Mouse (Mus musculus): ENCODE measurements around the gene Qrich2.
"Not testable (repeated sequence)": the region's sequence is repeated elsewhere in the genome, so short reads cannot be mapped to it uniquely, and the experiment has no call there.

Qrich2 gene

DNA sequence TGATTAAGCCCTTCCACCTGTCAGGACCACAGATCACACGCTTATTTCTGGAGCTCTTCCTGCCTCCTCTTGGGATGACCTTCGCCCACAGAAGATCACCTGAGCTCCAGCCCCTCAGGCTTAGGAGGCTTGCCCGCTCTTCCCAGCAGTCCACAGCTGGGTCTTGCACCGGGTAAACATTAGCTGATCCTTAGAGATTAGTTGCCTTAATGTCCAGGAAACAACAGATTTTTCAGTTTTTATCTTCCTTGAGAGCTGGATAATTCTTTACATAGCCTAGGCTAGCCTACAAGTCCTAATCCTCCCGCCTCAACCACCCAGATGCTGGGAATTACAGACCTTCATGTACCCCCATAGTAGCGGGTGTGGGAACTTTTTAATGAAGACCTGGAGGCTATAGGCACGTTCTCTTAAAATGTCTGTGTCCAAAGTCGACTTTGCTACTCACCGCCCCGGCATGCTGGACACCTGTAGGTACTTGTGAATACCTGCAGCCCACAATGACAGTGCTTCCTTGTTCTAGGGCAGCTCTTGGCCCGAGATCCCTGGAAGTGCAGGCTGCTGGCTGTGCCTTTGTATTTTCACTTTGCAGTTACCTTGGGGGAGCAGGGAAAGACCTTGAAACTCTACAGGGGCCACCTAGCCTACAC is 34.5 kb downstream of the Qrich2 start:
- CTCF ChIA-PET = interaction anchor here (0.5 kb wide), 1 partner anchor 15 kb away, joined by 4 read pairs; no protein-coding TSS in a partner anchor

DNA sequence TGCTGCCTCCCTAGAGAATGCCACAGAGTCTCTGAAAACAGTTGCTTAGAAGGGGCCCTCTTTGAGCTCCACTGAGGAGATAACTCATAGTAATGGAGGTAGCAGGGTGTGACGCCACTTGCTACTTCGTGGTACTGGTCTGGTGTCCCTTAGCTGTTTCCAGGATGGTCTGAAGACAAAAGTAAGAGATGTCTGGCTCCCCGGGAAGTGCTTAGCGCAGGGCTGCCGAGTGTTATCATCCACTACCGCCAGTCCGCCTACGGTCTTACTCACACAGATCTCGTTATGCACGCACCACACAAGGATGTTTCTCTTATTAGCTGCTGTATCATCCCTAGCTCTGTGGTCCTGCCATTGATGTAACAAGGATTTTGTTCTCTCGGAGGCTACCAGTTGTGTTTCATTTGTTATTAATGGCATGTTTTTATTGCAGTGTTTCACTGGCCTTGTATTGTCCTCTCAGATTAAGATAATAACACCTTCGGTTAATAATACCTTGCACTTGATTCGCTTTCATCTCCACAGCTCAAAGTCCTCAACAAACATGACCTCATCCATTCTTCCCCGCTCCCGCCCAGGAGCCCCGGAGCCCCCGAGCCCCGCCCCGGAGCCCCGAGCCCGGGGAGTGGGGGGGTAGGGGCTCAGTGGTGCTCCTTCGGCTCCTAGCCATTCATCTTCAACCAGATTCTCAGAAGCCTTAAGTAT is 35.2 kb downstream of the Qrich2 start:
- CTCF ChIA-PET = no interaction called here

- CTCF ChIA-PET = interaction anchor here (0.6 kb wide), 1 partner anchor 418 kb away, joined by 3 read pairs; no protein-coding TSS in a partner anchor
Measured at GRCm38 (mm10) chr11:116429862-116430613, 36.0 kb downstream of the Qrich2 start.

GRCm38 (mm10) chr11:116428872-116429859 is 36.9 kb downstream of the Qrich2 start:
- CTCF ChIA-PET = no interaction called here

DNA sequence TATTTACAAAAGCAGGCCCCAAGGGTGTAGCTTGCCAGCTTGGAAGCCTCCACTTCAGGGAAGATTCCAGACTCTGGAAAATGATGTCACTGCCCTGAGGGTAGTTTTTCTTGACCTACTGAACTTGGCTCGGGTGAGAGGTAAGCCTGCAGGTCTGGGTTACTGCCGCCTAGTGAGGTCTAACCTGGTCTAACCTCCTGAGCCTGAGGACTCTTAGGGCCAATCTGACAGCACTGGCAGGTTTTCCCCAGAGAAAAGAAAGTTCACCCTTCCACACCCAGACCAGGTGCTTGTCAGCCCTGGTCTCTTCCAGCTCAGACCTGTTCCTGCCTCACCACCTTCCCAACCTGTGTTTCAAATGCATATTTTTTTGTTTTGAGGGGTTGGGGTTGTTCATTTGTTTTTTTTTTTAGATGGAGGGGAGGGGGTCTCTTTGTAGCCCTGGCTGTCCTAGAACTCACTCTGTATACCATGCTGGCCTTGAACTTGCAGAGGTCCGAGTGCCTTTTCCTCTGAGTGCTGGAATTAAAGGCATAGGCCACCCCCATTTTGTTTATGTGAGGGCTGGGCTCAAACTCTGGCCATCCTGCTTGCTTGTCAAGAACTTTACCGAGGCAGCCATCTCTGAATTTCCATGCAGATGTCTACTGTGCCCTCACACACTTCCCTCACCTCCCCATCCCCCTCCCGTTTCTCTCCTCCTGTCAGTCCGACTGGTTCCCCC is 39.0 kb downstream of the Qrich2 start:
- CTCF ChIA-PET = no interaction called here

DNA sequence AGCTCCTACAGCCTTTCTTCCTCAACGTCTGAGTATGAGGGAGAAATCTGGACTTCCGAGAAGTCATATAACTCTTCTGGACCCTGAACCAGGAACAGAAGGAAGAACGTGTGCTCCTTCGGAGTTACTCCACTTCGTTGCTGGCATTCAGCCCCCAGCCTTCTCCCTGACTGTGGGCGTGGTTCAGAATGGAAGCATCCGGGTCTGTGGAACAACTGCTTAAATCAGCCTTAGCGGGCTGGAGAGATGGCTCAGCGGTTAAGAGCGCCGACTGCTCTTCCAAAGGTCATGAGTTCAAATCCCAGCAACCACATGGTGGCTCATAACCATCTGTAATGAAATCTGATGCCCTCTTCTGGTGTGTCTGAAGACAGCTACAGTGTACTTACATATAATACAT is 39.7 kb downstream of the Qrich2 start:
- CTCF ChIA-PET = not testable (repeated sequence)

DNA sequence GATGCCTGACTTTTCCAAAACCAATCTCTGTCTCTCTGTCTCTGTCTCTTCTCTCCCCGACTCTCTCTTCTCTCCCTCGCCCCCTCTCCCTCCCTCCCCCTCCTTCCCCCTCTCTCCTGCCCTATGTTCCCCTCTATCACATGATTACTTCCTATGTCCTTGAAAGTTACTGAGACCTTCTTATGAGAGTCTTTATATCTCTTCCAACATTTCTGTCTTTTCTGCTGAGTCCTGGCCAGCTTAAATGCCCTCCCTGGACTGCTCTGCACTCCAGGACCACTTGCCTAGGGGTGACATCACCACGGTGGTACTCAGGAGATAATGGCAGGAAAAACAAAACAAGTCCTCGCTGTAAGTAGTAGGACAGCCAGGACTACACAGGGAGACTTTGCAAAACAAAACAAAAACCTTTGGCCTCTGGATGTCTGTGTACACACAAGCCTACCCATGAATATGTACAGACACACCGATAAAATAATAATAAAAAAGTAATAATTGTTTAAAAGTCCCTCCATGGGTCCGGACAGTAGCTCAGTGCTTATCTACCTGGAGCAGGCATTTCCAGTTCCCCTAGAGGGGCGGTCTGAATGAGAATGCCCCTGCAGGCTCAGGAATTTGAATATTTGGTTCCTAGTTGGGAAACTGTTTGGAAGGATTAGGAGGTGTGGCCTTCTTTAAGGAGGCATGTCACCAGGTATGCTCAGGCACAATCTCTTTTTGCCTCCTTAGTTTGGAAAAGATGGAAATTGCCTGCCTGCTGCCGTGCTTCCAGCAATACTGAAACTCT is 41.2 kb downstream of the Qrich2 start:
- CTCF ChIA-PET = interaction anchor here (0.7 to 1.0 kb wide), 2 partner anchors 9 to 196 kb away, joined by 3 to 17 read pairs; no protein-coding TSS in a partner anchor

DNA sequence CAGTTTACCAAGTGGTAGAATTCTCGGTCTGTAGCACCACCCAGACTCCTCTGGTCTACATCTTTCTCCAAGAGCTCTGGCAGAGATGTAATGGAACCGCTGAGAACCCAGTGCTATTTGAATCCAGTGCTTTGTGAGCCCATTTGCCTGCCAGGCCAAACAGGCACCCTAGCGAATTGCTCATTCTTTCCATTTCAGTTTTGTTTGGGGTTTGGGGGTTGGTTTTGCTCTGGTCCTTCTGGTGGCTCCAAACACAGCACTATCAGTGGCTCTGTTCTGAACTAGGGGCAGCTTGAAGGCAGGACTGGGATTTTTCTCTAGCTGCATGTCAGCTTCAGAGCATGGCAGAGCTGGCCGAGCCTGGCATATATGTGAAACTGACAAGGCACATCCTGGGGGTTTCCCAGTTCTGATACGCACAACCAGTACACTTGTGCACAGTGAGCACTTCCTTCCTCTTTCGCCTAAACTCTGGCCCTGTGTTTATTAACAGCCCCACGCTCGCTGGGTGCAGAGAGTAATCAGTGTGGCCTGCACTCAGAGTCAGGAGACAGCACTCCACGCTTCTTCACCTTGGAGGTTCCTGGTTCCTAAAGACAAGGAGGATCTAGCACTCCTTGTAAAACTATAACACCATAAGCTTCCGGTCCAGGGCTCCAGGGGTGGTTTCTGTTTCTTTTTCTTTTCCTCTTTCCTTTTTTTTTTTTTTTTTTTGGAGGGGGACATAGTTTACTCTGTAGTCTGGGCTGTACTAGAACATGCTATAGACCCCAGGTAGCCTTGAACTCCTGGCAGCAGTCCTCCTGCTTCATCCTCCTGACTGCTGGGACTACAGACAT is 42.0 kb downstream of the Qrich2 start:
- CTCF ChIA-PET = interaction anchor here (0.6 kb wide), 1 partner anchor 675 kb away, joined by 3 read pairs; no protein-coding TSS in a partner anchor

DNA sequence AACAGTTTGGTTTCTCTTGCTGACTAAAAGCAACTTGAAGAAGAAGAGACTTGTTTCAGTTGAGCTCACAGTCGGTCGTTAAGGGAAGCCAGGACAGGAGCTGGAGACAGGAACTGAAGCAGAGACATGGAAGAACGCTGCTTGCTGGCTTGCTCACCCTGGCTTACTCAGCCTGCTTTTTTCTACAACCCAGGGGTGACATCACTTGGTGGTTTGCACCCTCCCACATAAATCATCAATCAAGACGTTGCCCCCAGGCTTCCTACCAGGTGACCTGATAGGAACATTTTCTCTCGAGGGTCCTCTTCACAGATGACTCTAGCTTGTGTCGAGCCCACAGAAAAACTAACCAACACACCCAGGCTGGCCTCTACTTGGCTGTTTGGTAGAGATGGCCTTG is 42.8 kb downstream of the Qrich2 start:
- CTCF ChIA-PET = interaction anchor here (1.2 kb wide), 1 partner anchor 17 kb away, joined by 3 read pairs; no protein-coding TSS in a partner anchor

GRCm38 (mm10) chr11:116422562-116422961 is 43.5 kb downstream of the Qrich2 start:
- CTCF ChIA-PET = interaction anchor here (1.2 kb wide), 1 partner anchor 16 kb away, joined by 3 read pairs; no protein-coding TSS in a partner anchor

- CTCF ChIA-PET = no interaction called here
Measured at GRCm38 (mm10) chr11:116421102-116421501, 44.9 kb downstream of the Qrich2 start.

GRCm38 (mm10) chr11:116418841-116419462 is 47.1 kb downstream of the Qrich2 start:
- CTCF ChIA-PET = interaction anchor here (0.6 kb wide), 1 partner anchor 1215 kb away, joined by 3 read pairs; no protein-coding TSS in a partner anchor

- CTCF ChIA-PET = no interaction called here
Measured at GRCm38 (mm10) chr11:116418194-116418840, 47.7 kb downstream of the Qrich2 start.

GRCm38 (mm10) chr11:116417054-116417453 is 49.0 kb downstream of the Qrich2 start:
- CTCF ChIA-PET = no interaction called here

GRCm38 (mm10) chr11:116416196-116416943 is 49.7 kb downstream of the Qrich2 start:
- CTCF ChIA-PET = interaction anchor here (1.0 kb wide), 2 partner anchors 14 to 21 kb away, joined by 3 read pairs; no protein-coding TSS in a partner anchor

- CTCF ChIA-PET = no interaction called here
Measured at GRCm38 (mm10) chr11:116413631-116414022, 52.4 kb downstream of the Qrich2 start.

Data from spleen, embryonic (tissue).